Mouse (Mus musculus): ENCODE measurements at regions not wholly inside any gene's neighbourhood (a gene's known extent, or its start where the extent isn't known, plus 50 kb on each side); places are given as distances from the start of the nearest gene placed in this dataset.

DNA sequence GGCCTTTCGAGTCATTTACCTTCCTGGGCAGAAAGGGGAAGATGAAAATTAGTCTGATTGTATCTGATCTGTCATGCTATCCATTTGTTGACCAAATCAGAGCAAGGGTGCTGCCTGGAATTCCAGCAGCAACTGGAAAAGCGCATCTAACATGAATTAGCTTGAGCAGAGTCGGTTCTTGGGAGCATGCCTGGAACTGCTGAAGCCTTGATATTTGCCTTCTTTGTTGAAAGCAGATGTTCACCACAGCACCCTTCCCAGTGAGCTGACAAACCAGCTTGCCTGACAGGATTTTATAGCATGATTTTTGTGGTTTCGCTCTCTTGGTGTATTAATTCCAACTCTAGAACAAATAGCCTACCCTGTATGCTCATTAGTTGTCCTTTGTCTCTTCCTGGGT is 168.0 kb upstream of the Fat1 start:
- no peak for DNase-seq
- WGBS = 49% methylated on average over 4 of the region's 4 CpGs
- no peak for TF ChIP-seq CTCF (IDR thresholded peaks at IDR 0.05; ENCODE audit: borderline replicate concordance, insufficient read depth, low read depth, low read length)
- no peak for TF ChIP-seq POLR2A (IDR thresholded peaks at IDR 0.05; ENCODE audit: borderline replicate concordance, insufficient read depth, low read length)
- H3K27me3 ChIP-seq (ENCODE audit: control insufficient read depth, insufficient read depth, low read length) = no peaks in the 10 kb centered on the region
- no peak overlapping the region for H3K27ac ChIP-seq (ENCODE audit: insufficient read depth, low read length)
- H3K4me3 ChIP-seq (replicated peaks; ENCODE audit: insufficient read depth, low read depth, low read length) = no peak overlapping the region
- no peaks in the 10 kb centered on the region for H3K4me1 ChIP-seq (ENCODE audit: control insufficient read depth, insufficient read depth, low read length)

DNA sequence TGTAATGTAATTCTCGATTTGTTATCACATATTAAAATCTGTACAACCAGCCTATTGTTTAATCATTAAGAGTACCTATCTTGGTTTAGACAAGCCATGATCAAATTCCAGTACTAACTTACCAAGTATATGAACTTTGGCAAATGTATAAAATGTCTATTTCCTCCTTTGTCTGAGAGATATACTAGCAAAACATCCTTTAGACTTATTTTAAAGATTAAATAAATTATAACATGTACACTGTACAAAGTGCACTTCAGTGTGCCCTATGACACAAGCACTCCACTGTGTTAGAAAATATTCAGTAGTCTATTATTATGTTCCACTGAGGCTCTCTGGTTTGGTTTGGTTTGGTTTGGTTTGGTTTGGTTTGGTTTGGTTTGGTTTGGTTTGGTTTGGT is 156.0 kb upstream of the Fat1 start:
- TF ChIP-seq CTCF (IDR thresholded peaks at IDR 0.05; ENCODE audit: borderline replicate concordance, insufficient read depth, low read depth, low read length) = no peak
- DNase-seq = no peak
- Histone ChIP-seq H3K4me1 (ENCODE audit: control insufficient read depth, insufficient read depth, low read length) (no peaks in the 10 kb centered on the region), H3K4me3 (replicated peaks; ENCODE audit: insufficient read depth, low read depth, low read length) (no peak overlapping the region), H3K27ac (ENCODE audit: insufficient read depth, low read length) (no peak overlapping the region), H3K27me3 (ENCODE audit: control insufficient read depth, insufficient read depth, low read length) (no peaks in the 10 kb centered on the region)
- 90% methylated on average over 1 of the region's 1 CpGs for WGBS

DNA sequence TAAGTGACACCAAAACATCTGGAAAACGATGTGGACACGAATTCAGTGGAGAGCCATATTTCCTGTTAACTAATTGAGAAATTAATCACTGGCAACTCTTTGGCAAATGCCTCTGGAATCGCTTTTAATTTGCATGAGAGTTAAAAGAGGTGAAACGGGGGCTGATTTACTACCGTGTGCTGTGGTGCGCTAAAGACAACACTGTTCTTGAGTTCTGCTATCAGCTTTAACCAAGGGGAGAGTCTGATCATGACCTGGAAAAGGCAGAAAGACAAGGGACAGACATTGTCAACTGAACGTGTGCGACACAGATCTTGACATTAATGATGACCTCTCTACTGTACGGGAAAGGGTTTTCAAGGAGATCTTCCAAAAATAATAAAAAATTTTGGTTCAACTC is 152.8 kb upstream of the Fat1 start:
- H3K27ac ChIP-seq (ENCODE audit: insufficient read depth, low read length) = no peak overlapping the region
- no peaks in the 10 kb centered on the region for H3K27me3 ChIP-seq (ENCODE audit: control insufficient read depth, insufficient read depth, low read length)
- no peak for DNase-seq
- H3K4me1 ChIP-seq (ENCODE audit: control insufficient read depth, insufficient read depth, low read length) = no peaks in the 10 kb centered on the region
- H3K4me3 ChIP-seq (replicated peaks; ENCODE audit: insufficient read depth, low read depth, low read length) = no peak overlapping the region
- 88% methylated on average over 9 of the region's 9 CpGs for WGBS
- TF ChIP-seq POLR2A (IDR thresholded peaks at IDR 0.05; ENCODE audit: borderline replicate concordance, insufficient read depth, low read length) (no peak), CTCF (IDR thresholded peaks at IDR 0.05; ENCODE audit: borderline replicate concordance, insufficient read depth, low read depth, low read length) (no peak)

DNA sequence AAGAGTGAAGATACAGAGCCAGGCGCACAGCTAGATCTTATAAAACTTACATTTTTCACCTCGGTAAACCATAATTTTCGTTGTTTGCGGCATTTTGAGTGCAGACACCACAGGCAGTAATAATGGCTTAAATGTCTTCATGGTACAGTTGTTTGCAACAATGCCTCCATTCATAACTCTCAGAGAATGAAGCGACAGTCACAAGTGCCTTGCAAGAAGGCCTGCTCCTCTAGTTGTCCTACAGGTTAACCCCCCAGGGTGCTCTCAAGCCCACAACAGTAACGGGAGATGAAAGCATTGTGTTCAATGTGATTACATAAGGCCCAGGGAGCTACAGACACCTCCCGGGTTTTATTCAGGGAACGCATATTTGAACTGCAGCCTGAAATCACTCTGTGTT is 150.1 kb upstream of the Fat1 start:
- no peak overlapping the region for H3K4me3 ChIP-seq (replicated peaks; ENCODE audit: insufficient read depth, low read depth, low read length)
- TF ChIP-seq POLR2A (IDR thresholded peaks at IDR 0.05; ENCODE audit: borderline replicate concordance, insufficient read depth, low read length) (no peak), CTCF (IDR thresholded peaks at IDR 0.05; ENCODE audit: borderline replicate concordance, insufficient read depth, low read depth, low read length) (no peak)
- no peaks in the 10 kb centered on the region for H3K4me1 ChIP-seq (ENCODE audit: control insufficient read depth, insufficient read depth, low read length)
- WGBS = 43% methylated on average over 8 of the region's 8 CpGs
- H3K27ac ChIP-seq (ENCODE audit: insufficient read depth, low read length) = no peak overlapping the region
- no peaks in the 10 kb centered on the region for H3K27me3 ChIP-seq (ENCODE audit: control insufficient read depth, insufficient read depth, low read length)
- DNase-seq = no peak

DNA sequence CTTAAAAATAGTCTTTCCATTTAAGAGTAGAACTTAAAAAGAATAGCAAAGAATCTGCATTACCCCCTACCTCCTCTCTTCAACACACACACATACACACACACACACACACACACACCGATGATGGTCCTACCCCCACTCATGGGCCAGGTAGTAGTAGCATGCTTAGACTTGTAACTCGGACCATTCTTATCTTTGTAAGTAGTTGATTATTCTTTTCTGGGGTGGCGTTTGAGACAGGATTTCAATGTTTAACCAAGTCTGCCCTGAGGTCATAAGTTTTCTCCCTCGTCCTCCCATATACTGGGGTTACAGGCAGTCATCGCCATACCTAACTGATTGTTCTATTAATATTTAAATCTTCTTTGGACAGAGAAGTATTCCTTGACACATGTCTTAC is 148.5 kb upstream of the Fat1 start:
- WGBS = 85% methylated on average over 5 of the region's 5 CpGs
- TF ChIP-seq CTCF (IDR thresholded peaks at IDR 0.05; ENCODE audit: borderline replicate concordance, insufficient read depth, low read depth, low read length) (no peak), POLR2A (IDR thresholded peaks at IDR 0.05; ENCODE audit: borderline replicate concordance, insufficient read depth, low read length) (no peak)
- H3K27ac ChIP-seq (ENCODE audit: insufficient read depth, low read length) = no peak overlapping the region
- no peak overlapping the region for H3K4me3 ChIP-seq (replicated peaks; ENCODE audit: insufficient read depth, low read depth, low read length)
- H3K4me1 ChIP-seq (ENCODE audit: control insufficient read depth, insufficient read depth, low read length) = no peaks in the 10 kb centered on the region
- no peak for DNase-seq
- no peaks in the 10 kb centered on the region for H3K27me3 ChIP-seq (ENCODE audit: control insufficient read depth, insufficient read depth, low read length)

DNA sequence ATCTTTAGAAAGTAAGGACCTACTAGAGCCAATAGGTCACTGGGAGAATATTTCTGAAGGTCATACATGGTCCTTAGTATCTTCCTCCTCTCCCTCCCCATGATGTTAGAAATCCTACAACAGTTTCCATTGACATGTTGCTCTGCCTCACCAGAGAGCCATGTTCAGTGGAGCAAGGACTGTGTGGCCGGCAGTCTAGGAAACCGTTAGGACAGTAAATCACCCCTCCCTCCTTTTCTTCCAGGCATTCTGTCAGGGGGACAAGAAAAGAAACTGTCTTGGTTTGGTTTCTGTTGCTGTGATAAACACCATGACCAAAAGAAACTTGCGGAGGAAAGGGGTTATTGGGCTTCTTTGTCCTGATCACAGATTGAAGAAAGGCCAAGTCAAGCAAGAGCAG is 147.0 kb upstream of the Fat1 start:
- no peak for DNase-seq
- no peak overlapping the region for H3K27ac ChIP-seq (ENCODE audit: insufficient read depth, low read length)
- H3K4me3 ChIP-seq (replicated peaks; ENCODE audit: insufficient read depth, low read depth, low read length) = no peak overlapping the region
- TF ChIP-seq POLR2A (IDR thresholded peaks at IDR 0.05; ENCODE audit: borderline replicate concordance, insufficient read depth, low read length) = no peak
- TF ChIP-seq CTCF (IDR thresholded peaks at IDR 0.05; ENCODE audit: borderline replicate concordance, insufficient read depth, low read depth, low read length) = no peak
- 85% methylated on average over 3 of the region's 3 CpGs for WGBS
- H3K4me1 ChIP-seq (ENCODE audit: control insufficient read depth, insufficient read depth, low read length) = no peaks in the 10 kb centered on the region
- no peaks in the 10 kb centered on the region for H3K27me3 ChIP-seq (ENCODE audit: control insufficient read depth, insufficient read depth, low read length)

DNA sequence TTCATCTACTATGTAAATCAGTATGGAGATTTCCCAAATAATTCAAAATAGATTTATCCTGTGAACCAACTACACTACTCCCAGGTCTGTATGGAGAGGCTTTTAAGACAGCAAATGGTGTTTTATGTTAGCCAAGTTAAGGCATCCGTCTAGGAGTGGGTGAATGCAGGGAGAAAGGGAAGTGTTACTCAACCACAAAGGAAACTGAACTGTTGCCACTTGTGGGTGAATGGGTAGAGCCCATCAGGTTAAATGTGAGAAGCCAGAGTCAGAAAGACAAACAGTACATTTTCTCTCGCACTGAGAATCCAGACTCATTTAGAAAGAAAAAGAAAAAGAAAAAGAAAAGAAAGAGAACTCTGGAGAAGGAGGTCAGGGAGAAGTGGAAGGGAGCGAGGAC is 135.7 kb upstream of the Fat1 start:
- WGBS = 85% methylated on average over 3 of the region's 3 CpGs
- Histone ChIP-seq H3K27ac (ENCODE audit: insufficient read depth, low read length) (no peak overlapping the region), H3K27me3 (ENCODE audit: control insufficient read depth, insufficient read depth, low read length) (no peaks in the 10 kb centered on the region), H3K4me3 (replicated peaks; ENCODE audit: insufficient read depth, low read depth, low read length) (no peak overlapping the region), H3K4me1 (ENCODE audit: control insufficient read depth, insufficient read depth, low read length) (no peaks in the 10 kb centered on the region)
- TF ChIP-seq CTCF (IDR thresholded peaks at IDR 0.05; ENCODE audit: borderline replicate concordance, insufficient read depth, low read depth, low read length) (no peak), POLR2A (IDR thresholded peaks at IDR 0.05; ENCODE audit: borderline replicate concordance, insufficient read depth, low read length) (no peak)
- no peak for DNase-seq

DNA sequence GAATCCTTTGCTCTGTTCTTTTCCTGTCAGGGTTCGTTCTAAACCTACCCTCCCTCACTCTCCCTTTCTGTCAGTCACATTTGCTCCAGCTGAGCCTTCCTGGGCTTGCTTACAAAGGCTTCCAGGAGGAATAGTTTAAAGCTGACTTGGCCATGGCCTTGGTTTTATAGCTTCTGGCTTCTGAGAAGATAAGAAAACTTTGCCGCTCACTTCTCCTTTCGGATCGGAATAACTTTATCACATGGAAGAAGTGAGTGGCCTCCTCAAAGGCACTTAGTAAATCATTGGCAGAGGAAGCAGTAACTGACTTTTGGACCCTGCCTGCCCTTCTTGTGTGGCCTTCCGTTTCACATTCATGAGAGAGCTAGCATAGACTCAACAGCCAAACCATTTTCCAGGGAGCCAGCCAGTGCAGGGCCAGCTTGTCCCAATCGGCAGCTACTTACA is 134.4 kb upstream of the Fat1 start:
- no peak for DNase-seq
- no peaks in the 10 kb centered on the region for H3K4me1 ChIP-seq (ENCODE audit: control insufficient read depth, insufficient read depth, low read length)
- no peak for TF ChIP-seq POLR2A (IDR thresholded peaks at IDR 0.05; ENCODE audit: borderline replicate concordance, insufficient read depth, low read length)
- no peak for TF ChIP-seq CTCF (IDR thresholded peaks at IDR 0.05; ENCODE audit: borderline replicate concordance, insufficient read depth, low read depth, low read length)
- WGBS = 61% methylated on average over 6 of the region's 6 CpGs
- no peak overlapping the region for H3K27ac ChIP-seq (ENCODE audit: insufficient read depth, low read length)
- no peaks in the 10 kb centered on the region for H3K27me3 ChIP-seq (ENCODE audit: control insufficient read depth, insufficient read depth, low read length)
- H3K4me3 ChIP-seq (replicated peaks; ENCODE audit: insufficient read depth, low read depth, low read length) = no peak overlapping the region
